Mouse (Mus musculus): ENCODE data around the gene Tmbim1.

DNA sequence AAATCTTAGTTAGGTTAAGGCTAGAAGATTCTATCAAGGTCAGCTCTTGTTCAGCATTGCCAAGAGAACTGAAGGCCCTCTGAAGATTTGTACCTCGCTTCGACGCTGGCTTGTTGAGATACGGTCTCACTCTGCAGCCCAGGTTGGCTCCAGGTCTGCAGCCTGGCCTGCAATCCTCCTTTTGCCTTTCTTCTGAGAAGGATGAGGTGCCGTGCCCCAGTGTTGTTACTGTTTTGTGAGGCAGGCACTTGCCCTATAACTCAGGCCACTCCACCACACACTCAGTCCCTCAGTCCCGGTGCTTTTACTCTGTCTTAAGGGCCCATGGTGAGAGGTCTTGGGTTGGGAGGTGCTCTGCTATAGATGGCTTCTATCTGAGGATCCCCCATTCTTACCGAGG is 3.2 kb downstream of the Tmbim1 start:
- TF ChIP-seq CTCF (IDR thresholded peaks at IDR 0.05; ENCODE audit: extremely low read depth, insufficient read length, insufficient replicate concordance, low read depth, low read length) (no peak), POLR2A (IDR thresholded peaks at IDR 0.05; ENCODE audit: low read depth, low read length) (no peak)
